ENCODE assay signal across 8 mouse cellular contexts in genomic region chr4:94979500-94979915, GRCm38 (mm10). TPM values are rescaled to one million over a fixed set of nuclear protein-coding genes. Genes with fewer than 3 reads are reported as not detected.
A peak's percentile ranks its signal among the peaks of the same experiment; 100 is the strongest.
DNase-seq lines count a peak whose midpoint lies in the region; ATAC-seq and TF ChIP-seq lines count a peak whose summit lies in the region.

No protein-coding gene starts in this region.

- peak overlapping the region; percentile 98 for H3K4me3 ChIP-seq in lung, embryonic 15.5 days
- H3K4me3 ChIP-seq in embryonic facial prominence, embryonic 13.5 days, result peak overlapping the region; percentile 86
- peak overlapping the region; percentile 88 for H3K4me3 ChIP-seq in hindbrain, embryonic 16.5 days (ENCODE audit: low read length)
- H3K4me3 ChIP-seq in midbrain, postnatal 0 days (ENCODE audit: low read depth, low read length), result peak overlapping the region; percentile 70

- H3K4me1 ChIP-seq in lung, embryonic 15.5 days, result peaks cover 15% of the 10 kb centered on the region
- peaks cover 12% of the 10 kb centered on the region for H3K4me1 ChIP-seq in embryonic facial prominence, embryonic 13.5 days
- H3K4me1 ChIP-seq in hindbrain, embryonic 16.5 days (ENCODE audit: control insufficient read depth, insufficient read depth, low read depth, low read length), result peaks cover 12% of the 10 kb centered on the region
- H3K4me1 ChIP-seq in midbrain, postnatal 0 days (ENCODE audit: insufficient read depth, low read length), result peaks cover 8% of the 10 kb centered on the region

- peak overlapping the region; percentile 66 for H3K4me2 ChIP-seq in lung, embryonic 15.5 days
- H3K4me2 ChIP-seq in embryonic facial prominence, embryonic 13.5 days, result peak overlapping the region; percentile 83
- H3K4me2 ChIP-seq in hindbrain, embryonic 16.5 days (ENCODE audit: low read length), result peak overlapping the region; percentile 51
- peak overlapping the region; percentile 49 for H3K4me2 ChIP-seq in midbrain, postnatal 0 days (ENCODE audit: low read depth, low read length, poor library complexity, severe bottlenecking)

- peak overlapping the region; percentile 91 for H3K9ac ChIP-seq in lung, embryonic 15.5 days
- peak overlapping the region; percentile 92 for H3K9ac ChIP-seq in embryonic facial prominence, embryonic 13.5 days
- H3K9ac ChIP-seq in hindbrain, embryonic 16.5 days (ENCODE audit: low read depth, low read length), result peak overlapping the region; percentile 98
- peak overlapping the region; percentile 81 for H3K9ac ChIP-seq in midbrain, postnatal 0 days (replicated peaks; ENCODE audit: low read length, poor library complexity, severe bottlenecking)

- WGBS in lung, embryonic 15.5 days, result 36% methylated on average over 4 of the region's 4 CpGs
- WGBS in embryonic facial prominence, embryonic 13.5 days, result 44% methylated on average over 4 of the region's 4 CpGs
- 37% methylated on average over 4 of the region's 4 CpGs for WGBS in hindbrain, embryonic 16.5 days
- 30% methylated on average over 4 of the region's 4 CpGs for WGBS in midbrain, postnatal 0 days

- no peaks in the 10 kb centered on the region for H3K27me3 ChIP-seq in lung, embryonic 15.5 days
- H3K27me3 ChIP-seq in embryonic facial prominence, embryonic 13.5 days, result no peaks in the 10 kb centered on the region
- H3K27me3 ChIP-seq in hindbrain, embryonic 16.5 days (replicated peaks; ENCODE audit: control insufficient read depth, insufficient read depth, low read length), result no peaks in the 10 kb centered on the region
- H3K27me3 ChIP-seq in midbrain, postnatal 0 days (ENCODE audit: insufficient read depth, low read length), result no peaks in the 10 kb centered on the region

- peak overlapping the region; percentile 78 for H3K27ac ChIP-seq in lung, embryonic 15.5 days
- peak overlapping the region; percentile 87 for H3K27ac ChIP-seq in embryonic facial prominence, embryonic 13.5 days
- peak overlapping the region; percentile 96 for H3K27ac ChIP-seq in hindbrain, embryonic 16.5 days (ENCODE audit: low read depth, low read length)
- H3K27ac ChIP-seq in midbrain, postnatal 0 days (ENCODE audit: low read depth, low read length), result peak overlapping the region; percentile 89

- peaks cover 6% of the 10 kb centered on the region for H3K36me3 ChIP-seq in lung, embryonic 15.5 days
- H3K36me3 ChIP-seq in embryonic facial prominence, embryonic 13.5 days, result peaks cover 9% of the 10 kb centered on the region; the same call in 1 of the 2 replicates
- H3K36me3 ChIP-seq in hindbrain, embryonic 16.5 days (ENCODE audit: control insufficient read depth, insufficient read depth, low read length), result no peaks in the 10 kb centered on the region
- 0 out of 2 replicates have a peak, but pooled peaks cover 3% of the 10 kb centered on the region for H3K36me3 ChIP-seq in midbrain, postnatal 0 days (ENCODE audit: insufficient read depth, low read length)

- TF ChIP-seq CTCF in midbrain, postnatal 0 days (IDR thresholded peaks at IDR 0.05), result no peak

- ATAC-seq in lung, embryonic 15.5 days (ENCODE audit: borderline replicate concordance, extremely low read depth, low FRiP score, low TSS enrichment), result no peak
- no peak for ATAC-seq in embryonic facial prominence, embryonic 13.5 days (ENCODE audit: insufficient number of reproducible peaks, insufficient read depth, low FRiP score, low TSS enrichment, low read depth)
- peak; percentile 9; the same call in 1 of the 2 replicates for ATAC-seq in hindbrain, embryonic 16.5 days
- peak; percentile 45 for ATAC-seq in midbrain, postnatal 0 days (ENCODE audit: low FRiP score)

- no peak for DNase-seq in lung, postnatal 10 days
- DNase-seq in midbrain, postnatal 0 days (ENCODE audit: low spot score), result no peak
- DNase-seq in gastrocnemius, adult 18-20 months (ENCODE audit: low spot score), result no peak
- DNase-seq in spleen, postnatal 36 days (ENCODE audit: low spot score in 2 of 2), result no peak
- no peak for DNase-seq in gastrocnemius, postnatal 25 days

- no peaks in the 10 kb centered on the region for H3K9me3 ChIP-seq in lung, embryonic 15.5 days
- no peaks in the 10 kb centered on the region for H3K9me3 ChIP-seq in embryonic facial prominence, embryonic 13.5 days
- no peaks in the 10 kb centered on the region for H3K9me3 ChIP-seq in hindbrain, embryonic 16.5 days (ENCODE audit: control insufficient read depth, low read length)
- no peaks in the 10 kb centered on the region for H3K9me3 ChIP-seq in midbrain, postnatal 0 days (ENCODE audit: low read length)

RNA-seq across cellular contexts. Expression of gene Mysm1, which starts 0.6 kb away (rescaled TPM):
- polyA plus RNA-seq in lung, embryonic 15.5 days (2015; fragmentation: Nextera tagmentation; extraction: Ambion mirVana), result 30.2 and 32.2 TPM in 2 replicates
- 36.0 and 38.1 TPM in 2 replicates for polyA plus RNA-seq in embryonic facial prominence, embryonic 13.5 days (2015; fragmentation: Nextera tagmentation; extraction: Ambion mirVana)
- polyA plus RNA-seq in hindbrain, embryonic 16.5 days (2015; fragmentation: Nextera tagmentation; extraction: Ambion mirVana), result 22.4 and 22.5 TPM in 2 replicates
- total RNA-seq in midbrain, postnatal 0 days (2014; rRNA removed), result 16.2 and 28.1 TPM in 2 replicates
- polyA plus RNA-seq in midbrain, postnatal 0 days (2015; fragmentation: Nextera tagmentation; extraction: Ambion mirVana), result 20.4 and 27.6 TPM in 2 replicates
- total RNA-seq in gastrocnemius, adult 18-20 months (2021), result 1 to 10 TPM; 6.6 to 8.5 TPM
- 1 to 10 TPM; 6.6 to 7.4 TPM for total RNA-seq in gastrocnemius, postnatal 25 days (2021)

RNA-seq across cellular contexts. Expression of gene Eqtn, which starts 50.9 kb away (rescaled TPM):
- not detected in 2 replicates for polyA plus RNA-seq in lung, embryonic 15.5 days (2015; fragmentation: Nextera tagmentation; extraction: Ambion mirVana)
- not detected in 2 replicates for polyA plus RNA-seq in embryonic facial prominence, embryonic 13.5 days (2015; fragmentation: Nextera tagmentation; extraction: Ambion mirVana)
- 0.15 and 0.19 TPM in 2 replicates for polyA plus RNA-seq in hindbrain, embryonic 16.5 days (2015; fragmentation: Nextera tagmentation; extraction: Ambion mirVana)
- not detected in 2 replicates for total RNA-seq in midbrain, postnatal 0 days (2014; rRNA removed)
- 0.32 and 0.34 TPM in 2 replicates for polyA plus RNA-seq in midbrain, postnatal 0 days (2015; fragmentation: Nextera tagmentation; extraction: Ambion mirVana)
- total RNA-seq in gastrocnemius, adult 18-20 months (2021), result under 1 TPM; 0.43 to 0.62 TPM
- total RNA-seq in gastrocnemius, postnatal 25 days (2021), result under 1 TPM; 0.54 to 0.59 TPM

Comparison
In these comparisons a context has a peak if more than half of its experiments do, and no peak if none do; other contexts are left out.
1. ATAC-seq: peak in hindbrain, embryonic 16.5 days (single experiment) and midbrain, postnatal 0 days (single experiment); none in lung, embryonic 15.5 days (single experiment) and embryonic facial prominence, embryonic 13.5 days (single experiment).
2. Peak in every context shown above with its lines, with median percentiles within 50 percentile points of each other: H3K27ac ChIP-seq, H3K4me2 ChIP-seq, H3K4me3 ChIP-seq and H3K9ac ChIP-seq.